Mouse (Mus musculus) stomach, postnatal 0 days (tissue): ENCODE results near the gene Pdzd8. TPM values are rescaled to one million over a fixed set of nuclear protein-coding genes. Genes with fewer than 3 reads are reported as not detected.

Experiments
- ATAC-seq: fragments of 200-750 bp; cut with Nextera tagmentation; 2 replicates; pipeline ENCODE4 v1.8.0; 2017; ENCODE audit not compliant: low FRiP score, low TSS enrichment
- DNase-seq: peaks from one replicate; pipeline ENCODE4 v3.0.0-alpha.2; 2016; ENCODE audit warnings: low spot score
- H3K27ac ChIP-seq: fragments of 300-500 bp; sonication (generic); replicated peaks from 2 replicates; pipeline ENCODE4 v1.5.1; 2014; ENCODE audit warnings: mild to moderate bottlenecking, control low read depth
- H3K27me3 ChIP-seq: fragments of 300-500 bp; sonication (generic); 2 replicates; pipeline ENCODE4 v1.6.1; 2014; ENCODE audit warnings: low read length; ENCODE audit not compliant: control insufficient read depth, insufficient read depth
- H3K36me3 ChIP-seq: fragments of 300-500 bp; sonication (generic); 2 replicates; pipeline ENCODE4 v1.6.1; 2014; ENCODE audit warnings: low read length, mixed read lengths; ENCODE audit not compliant: control insufficient read depth, insufficient read depth
- H3K4me1 ChIP-seq: fragments of 300-500 bp; sonication (generic); replicated peaks from 2 replicates; pipeline ENCODE4 v1.6.1; 2014; ENCODE audit warnings: antibody characterized with exemption; ENCODE audit not compliant: control insufficient read depth, insufficient read depth
- H3K4me2 ChIP-seq: fragments of 300-500 bp; sonication (generic); replicated peaks from 2 replicates; pipeline ENCODE4 v1.6.1; 2014; ENCODE audit warnings: low read depth, mild to moderate bottlenecking, control low read depth, moderate library complexity
- H3K4me3 ChIP-seq: fragments of 300-500 bp; sonication (generic); 2 replicates; pipeline ENCODE4 v1.5.1; 2014; ENCODE audit warnings: low read depth, low read length, control low read depth
- H3K9ac ChIP-seq: fragments of 300-500 bp; sonication (generic); 2 replicates; pipeline ENCODE4 v1.6.1; 2014; ENCODE audit warnings: mild to moderate bottlenecking, low read length, control low read depth, mixed read lengths
- H3K9me3 ChIP-seq: fragments of 300-500 bp; sonication (generic); 2 replicates; pipeline ENCODE4 v1.6.1; 2016; ENCODE audit warnings: low read length; ENCODE audit not compliant: control insufficient read depth
- CTCF ChIP-seq: IDR thresholded peaks from 2 replicates; pipeline ENCODE4 v1.5.1; 2016; ENCODE audit warnings: antibody characterized with exemption, low read depth, mild to moderate bottlenecking, moderate library complexity
- EP300 ChIP-seq: optimal IDR thresholded peaks from 2 replicates; pipeline ENCODE3; 2016; ENCODE audit warnings: antibody characterized with exemption
- WGBS: fragments of 180-500 bp; shearing (Covaris S2); extraction: QIAGEN DNeasy Blood & Tissue Kit; methylation state at CpG from one replicate; pipeline ENCODE4 v1.1.7; 2014; 5-methylcytosine and 5-hydroxymethylcytosine counted together
- polyA plus RNA-seq: library from polyadenylated mRNA; unstranded; fragments of >200 nt; fragmentation: Nextera tagmentation; extraction: Ambion mirVana; gene quantifications from 2 replicates; pipeline ENCODE4 v1.2.1, GENCODE M21; 2015

Gene Pdzd8
- polyA plus RNA-seq, 1 experiment from 2014 or later: 4.4 TPM

GRCm38 (mm10) chr19:59282001-59282400, 63.6 kb downstream of the Pdzd8 start:
- no peaks in the 10 kb centered on the region for H3K27me3 ChIP-seq
- DNase-seq (no peak), ATAC-seq (no peak)
- H3K27ac ChIP-seq: no peak overlapping the region
- 67% methylated on average over 3 of the region's 3 CpGs for WGBS
- no peaks in the 10 kb centered on the region for H3K4me1 ChIP-seq
- no peak overlapping the region for H3K9ac ChIP-seq
- TF ChIP-seq CTCF (no peak), EP300 (no peak)
- H3K4me2 ChIP-seq: no peak overlapping the region
- no peaks in the 10 kb centered on the region for H3K9me3 ChIP-seq
- H3K36me3 ChIP-seq: no peaks in the 10 kb centered on the region
- no peak overlapping the region for H3K4me3 ChIP-seq

- Histone ChIP-seq H3K36me3 (no peaks in the 10 kb centered on the region), H3K4me1 (no peaks in the 10 kb centered on the region), H3K9ac (no peak overlapping the region), H3K27ac (no peak overlapping the region), H3K27me3 (no peaks in the 10 kb centered on the region), H3K4me2 (no peak overlapping the region), H3K4me3 (no peak overlapping the region), H3K9me3 (no peaks in the 10 kb centered on the region)
- TF ChIP-seq EP300 (no peak), CTCF (no peak)
- ATAC-seq (no peak), DNase-seq (no peak)
These were observed 64.7 kb downstream of the Pdzd8 start for GRCm38 (mm10) chr19:59280841-59281240.

GRCm38 (mm10) chr19:59276354-59276753, 69.2 kb downstream of the Pdzd8 start:
- 73% methylated on average over 7 of the region's 7 CpGs for WGBS

GRCm38 (mm10) chr19:59273190-59273589, 72.4 kb downstream of the Pdzd8 start:
- no peaks in the 10 kb centered on the region for H3K36me3 ChIP-seq
- no peak for ATAC-seq
- no peaks in the 10 kb centered on the region for H3K4me1 ChIP-seq
- no peak overlapping the region for H3K4me3 ChIP-seq
- no peaks in the 10 kb centered on the region for H3K27me3 ChIP-seq
- no peak for DNase-seq
- H3K9me3 ChIP-seq: no peaks in the 10 kb centered on the region
- no peak overlapping the region for H3K9ac ChIP-seq
- TF ChIP-seq EP300: no peak
- TF ChIP-seq CTCF: no peak
- H3K27ac ChIP-seq: no peak overlapping the region
- no peak overlapping the region for H3K4me2 ChIP-seq
- 88% methylated on average over 7 of the region's 7 CpGs for WGBS

More at GRCm38 (mm10) chr19:59276354-59276753, 69.2 kb downstream of the Pdzd8 start:
- H3K27ac ChIP-seq: no peak overlapping the region
- no peak overlapping the region for H3K9ac ChIP-seq
- H3K9me3 ChIP-seq: no peaks in the 10 kb centered on the region
- H3K4me3 ChIP-seq: no peak overlapping the region
- H3K4me2 ChIP-seq: no peak overlapping the region
- DNase-seq: no peak
- H3K4me1 ChIP-seq: no peaks in the 10 kb centered on the region
- ATAC-seq: no peak
- no peaks in the 10 kb centered on the region for H3K36me3 ChIP-seq
- TF ChIP-seq CTCF (no peak), EP300 (no peak)
- H3K27me3 ChIP-seq: no peaks in the 10 kb centered on the region

- DNase-seq: no peak
- 18% methylated on average over 5 of the region's 5 CpGs for WGBS
These were observed 78.1 kb downstream of the Pdzd8 start for GRCm38 (mm10) chr19:59267417-59267963.

GRCm38 (mm10) chr19:59265907-59266306, 79.7 kb downstream of the Pdzd8 start:
- H3K9me3 ChIP-seq: no peaks in the 10 kb centered on the region
- H3K4me2 ChIP-seq: no peak overlapping the region
- no peaks in the 10 kb centered on the region for H3K36me3 ChIP-seq
- no peak overlapping the region for H3K4me3 ChIP-seq
- DNase-seq (no peak), ATAC-seq (no peak)
- 55% methylated on average over 6 of the region's 6 CpGs for WGBS
- H3K27ac ChIP-seq: no peak overlapping the region
- no peak overlapping the region for H3K9ac ChIP-seq
- no peaks in the 10 kb centered on the region for H3K4me1 ChIP-seq
- no peaks in the 10 kb centered on the region for H3K27me3 ChIP-seq
- no peak for TF ChIP-seq CTCF
- no peak for TF ChIP-seq EP300

More at GRCm38 (mm10) chr19:59267417-59267963, 78.1 kb downstream of the Pdzd8 start:
- H3K4me3 ChIP-seq: no peak overlapping the region
- TF ChIP-seq CTCF (no peak; the same call in 1 of the 2 replicates), EP300 (no peak)
- peak overlapping the region; percentile 45 for H3K27ac ChIP-seq
- ATAC-seq: 0 out of 2 replicates have a peak, but pooled peaks have one; percentile 53
- H3K9me3 ChIP-seq: no peaks in the 10 kb centered on the region
- H3K4me1 ChIP-seq: no peaks in the 10 kb centered on the region
- H3K27me3 ChIP-seq: no peaks in the 10 kb centered on the region
- H3K9ac ChIP-seq: no peak overlapping the region
- H3K36me3 ChIP-seq: no peaks in the 10 kb centered on the region
- no peak overlapping the region for H3K4me2 ChIP-seq
